ENCODE assay signal across 15 mouse cellular contexts in the genomic region with DNA sequence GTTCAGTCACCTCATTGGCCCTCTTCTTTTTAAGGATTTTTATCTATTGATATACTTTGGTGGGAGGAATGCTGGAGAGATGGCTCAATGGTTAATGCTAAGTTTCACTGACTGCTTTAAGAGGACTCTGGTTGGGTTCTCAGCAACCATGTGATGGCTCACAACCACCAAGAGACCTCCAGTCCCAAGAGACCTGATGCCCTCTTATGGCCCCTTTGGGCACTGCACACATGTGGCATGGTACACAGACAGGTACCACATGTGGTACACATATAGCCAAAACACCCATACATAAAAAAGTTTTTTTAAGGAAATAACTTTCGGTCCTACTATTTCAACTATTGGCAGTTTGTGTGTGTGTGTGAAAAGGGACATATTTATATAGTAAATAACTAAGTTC. TPM values are rescaled to one million over a fixed set of nuclear protein-coding genes. Genes with fewer than 3 reads are reported as not detected.
A peak's percentile ranks its signal among the peaks of the same experiment; 100 is the strongest.
DNase-seq lines count a peak whose midpoint lies in the region; ATAC-seq and TF ChIP-seq lines count a peak whose summit lies in the region.
"Had no signal": no experiment of that assay in that cellular context is flagged by ENCODE, and none has a peak within 500 bp of the region (broad histone marks: within the 10 kb centered on the region; RNA-seq: fewer than 3 reads in every experiment).

No protein-coding gene starts in this region.

- H3K27me3 ChIP-seq in heart, embryonic 12.5 days (replicated peaks): no peaks in the 10 kb centered on the region
- H3K27me3 ChIP-seq in lung, postnatal 0 days (replicated peaks; ENCODE audit: insufficient read depth, low read length): no peaks in the 10 kb centered on the region
- H3K27me3 ChIP-seq in ES-Bruce4 (ENCODE audit: control insufficient read depth, insufficient read depth, low read length, poor library complexity, severe bottlenecking): peaks cover 5% of the 10 kb centered on the region
- H3K27me3 ChIP-seq: heart, embryonic 15.5 days; hindbrain, embryonic 15.5 days had no signal

- H3K27ac ChIP-seq in heart, embryonic 12.5 days (ENCODE audit: poor library complexity, severe bottlenecking): no peak overlapping the region
- H3K27ac ChIP-seq in lung, postnatal 0 days (ENCODE audit: low read length): no peak overlapping the region
- H3K27ac ChIP-seq in ES-Bruce4 (ENCODE audit: insufficient read depth, low read length): no peak overlapping the region
- H3K27ac ChIP-seq: heart, embryonic 15.5 days; hindbrain, embryonic 15.5 days; kidney, postnatal 0 days had no signal

- 86% methylated on average over 1 of the region's 1 CpGs for WGBS in heart, embryonic 12.5 days
- 90% methylated on average over 1 of the region's 1 CpGs for WGBS in lung, postnatal 0 days

- no peak overlapping the region for H3K9ac ChIP-seq in heart, embryonic 12.5 days
- no peak overlapping the region for H3K9ac ChIP-seq in lung, postnatal 0 days (replicated peaks; ENCODE audit: low read depth)
- no peak overlapping the region for H3K9ac ChIP-seq in ES-Bruce4 (ENCODE audit: low read depth, poor library complexity, severe bottlenecking)
- H3K9ac ChIP-seq: heart, embryonic 15.5 days; hindbrain, embryonic 15.5 days had no signal

- H3K4me2 ChIP-seq in heart, embryonic 12.5 days: no peak overlapping the region
- no peak overlapping the region for H3K4me2 ChIP-seq in lung, postnatal 0 days (replicated peaks; ENCODE audit: low read depth, low read length)
- H3K4me2 ChIP-seq: heart, embryonic 15.5 days; hindbrain, embryonic 15.5 days had no signal

- TF ChIP-seq CTCF in lung, postnatal 0 days (IDR thresholded peaks at IDR 0.05): peak; percentile 28
- TF ChIP-seq CTCF in ES-Bruce4 (IDR thresholded peaks at IDR 0.05; ENCODE audit: low read depth, low read length): peak; percentile 23

- TF ChIP-seq EP300 in lung, postnatal 0 days (IDR thresholded peaks at IDR 0.05): no peak
- TF ChIP-seq EP300 in ES-Bruce4 (IDR thresholded peaks at IDR 0.05; ENCODE audit: insufficient read depth, low read depth, low read length): no peak

- no peaks in the 10 kb centered on the region for H3K9me3 ChIP-seq in heart, embryonic 12.5 days (replicated peaks)
- H3K9me3 ChIP-seq in lung, postnatal 0 days (ENCODE audit: low read length): no peaks in the 10 kb centered on the region
- H3K9me3 ChIP-seq in ES-Bruce4 (replicated peaks; ENCODE audit: control insufficient read depth, insufficient read depth, low read length, poor library complexity, severe bottlenecking): no peaks in the 10 kb centered on the region
- H3K9me3 ChIP-seq: heart, embryonic 15.5 days; hindbrain, embryonic 15.5 days had no signal

- H3K36me3 ChIP-seq in heart, embryonic 12.5 days: no peaks in the 10 kb centered on the region
- no peaks in the 10 kb centered on the region for H3K36me3 ChIP-seq in lung, postnatal 0 days (ENCODE audit: insufficient read depth, low read length)
- no peaks in the 10 kb centered on the region for H3K36me3 ChIP-seq in ES-Bruce4 (ENCODE audit: control insufficient read depth, insufficient read depth, low read length, poor library complexity, severe bottlenecking)
- H3K36me3 ChIP-seq: heart, embryonic 15.5 days; hindbrain, embryonic 15.5 days had no signal

- no peak for ATAC-seq in heart, embryonic 12.5 days (ENCODE audit: insufficient number of reproducible peaks, low FRiP score)
- ATAC-seq in lung, postnatal 0 days: no peak

- TF ChIP-seq POLR2A in ES-Bruce4 (IDR thresholded peaks at IDR 0.05; ENCODE audit: insufficient read depth, low read length): no peak

- peaks cover 14% of the 10 kb centered on the region for H3K4me1 ChIP-seq in heart, embryonic 12.5 days (replicated peaks)
- H3K4me1 ChIP-seq in lung, postnatal 0 days (ENCODE audit: insufficient read depth, low read depth, low read length): peaks cover 1% of the 10 kb centered on the region; the same call in 1 of the 2 replicates
- no peaks in the 10 kb centered on the region for H3K4me1 ChIP-seq in ES-Bruce4 (ENCODE audit: control insufficient read depth, insufficient read depth, low read length)

- no peak overlapping the region for H3K4me3 ChIP-seq in heart, embryonic 12.5 days
- no peak overlapping the region for H3K4me3 ChIP-seq in lung, postnatal 0 days (ENCODE audit: low read depth, low read length)
- H3K4me3 ChIP-seq in ES-Bruce4 (ENCODE audit: low read depth, low read length): no peak overlapping the region
- H3K4me3 ChIP-seq: erythroblast, embryonic 14.5 days; heart, embryonic 15.5 days; hindbrain, embryonic 15.5 days; myocyte had no signal

- DNase-seq in heart, adult 11 months: peak; percentile 88
- DNase-seq in lung, postnatal 0 days (ENCODE audit: low spot score): no peak
- DNase-seq in lung, postnatal 14 days: no peak
- peak; percentile 59 for DNase-seq in induced T-regulatory cell, adult 2 months (ENCODE audit: low read depth)
- DNase-seq in ovary, adult 18-20 months (ENCODE audit: low spot score): no peak
- no peak for DNase-seq in adrenal gland, postnatal 4 days (ENCODE audit: low spot score in 2 of 2)
- DNase-seq: cerebellum, adult 11-12 months; embryo, embryonic 11 days had no signal

RNA-seq across cellular contexts. Expression of a gene that starts 2.6 kb away (rescaled TPM):
- polyA plus RNA-seq in heart, embryonic 12.5 days (2016; fragmentation: Nextera tagmentation; extraction: Ambion mirVana): 22.3 and 24.4 TPM in 2 replicates
- 15.6 and 20.4 TPM in 2 replicates for polyA plus RNA-seq in lung, postnatal 0 days (2015; fragmentation: Nextera tagmentation; extraction: Ambion mirVana)
- polyA plus RNA-seq in ES-Bruce4 (2011; ENCODE audit: insufficient read depth, insufficient read length, low read depth, missing spikeins): 10.8 and 11.2 TPM in 2 replicates
- total RNA-seq in adrenal gland, postnatal 4 days (2021): 10 to 100 TPM; 27.5 to 28.2 TPM

RNA-seq across cellular contexts. Expression of a gene that starts 23.8 kb away (rescaled TPM):
- polyA plus RNA-seq in heart, embryonic 12.5 days (2016; fragmentation: Nextera tagmentation; extraction: Ambion mirVana): 563 and 577 TPM in 2 replicates
- 572 and 579 TPM in 2 replicates for polyA plus RNA-seq in lung, postnatal 0 days (2015; fragmentation: Nextera tagmentation; extraction: Ambion mirVana)
- 880 and 921 TPM in 2 replicates for polyA plus RNA-seq in ES-Bruce4 (2011; ENCODE audit: insufficient read depth, insufficient read length, low read depth, missing spikeins)
- total RNA-seq in adrenal gland, postnatal 4 days (2021): 100 to 1,000 TPM; 301 to 308 TPM

RNA-seq across cellular contexts. Expression of a gene that starts 53.2 kb away (rescaled TPM):
- 9.3 and 10.1 TPM in 2 replicates for polyA plus RNA-seq in heart, embryonic 12.5 days (2016; fragmentation: Nextera tagmentation; extraction: Ambion mirVana)
- 13.8 and 15.4 TPM in 2 replicates for polyA plus RNA-seq in lung, postnatal 0 days (2015; fragmentation: Nextera tagmentation; extraction: Ambion mirVana)
- 11.8 and 12.2 TPM in 2 replicates for polyA plus RNA-seq in ES-Bruce4 (2011; ENCODE audit: insufficient read depth, insufficient read length, low read depth, missing spikeins)
- 10 to 100 TPM; 14.5 TPM for total RNA-seq in adrenal gland, postnatal 4 days (2021)

Comparison
In these comparisons a context has a peak if more than half of its experiments do, and no peak if none do; other contexts are left out.
1. DNase-seq: peak in heart, adult 11 months (single experiment) and induced T-regulatory cell, adult 2 months (single experiment); none in lung, postnatal 0 days (single experiment), lung, postnatal 14 days (single experiment), ovary, adult 18-20 months (single experiment) and adrenal gland, postnatal 4 days (0 of 2).